Mouse (Mus musculus) heart, postnatal 0 days (tissue): Measurements from ENCODE around the gene Tspan15.

ENCODE experiments used
- CTCF ChIP-seq: IDR thresholded peaks from 2 replicates; pipeline ENCODE4 v1.5.1; 2016; ENCODE audit warnings: antibody characterized with exemption, control low read depth, low read depth
- EP300 ChIP-seq: IDR thresholded peaks from 2 replicates; pipeline ENCODE4 v1.6.1; 2016; ENCODE audit warnings: antibody characterized with exemption, low read depth

DNA sequence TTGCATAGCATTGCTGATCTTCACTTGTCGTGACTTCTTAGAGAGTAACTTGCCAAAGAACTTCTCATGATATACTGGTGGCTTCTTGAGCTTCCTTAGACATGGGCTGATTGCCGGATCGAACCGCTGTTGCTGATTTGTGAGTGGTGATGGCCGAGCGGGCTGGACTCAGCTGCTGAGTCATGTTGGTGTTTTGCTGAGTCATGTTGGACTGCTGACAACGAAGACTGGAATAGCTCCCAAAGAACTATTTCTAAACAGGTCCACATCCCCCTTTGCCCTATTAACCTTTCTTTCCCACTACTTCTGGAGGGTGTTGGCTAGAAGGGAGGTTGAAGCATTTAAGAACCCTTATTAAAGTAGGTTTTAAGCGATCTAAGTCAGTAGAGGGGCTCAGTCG, 13.0 kb upstream of the Tspan15 start:
- TF ChIP-seq CTCF (no peak), EP300 (no peak)
